Comparison of ENCODE assay signal across 9 mouse cellular contexts in genomic region chr11:12331997-12332396, GRCm38 (mm10).
DNase-seq lines count a peak whose midpoint lies in the region; ATAC-seq and TF ChIP-seq lines count a peak whose summit lies in the region.
"Had no signal": no experiment of that assay in that cellular context is flagged by ENCODE, and none has a peak within 500 bp of the region (broad histone marks: within the 10 kb centered on the region; RNA-seq: fewer than 3 reads in every experiment).

No protein-coding gene starts in this region.

- H3K27me3 ChIP-seq in intestine, embryonic 14.5 days (replicated peaks; ENCODE audit: control insufficient read depth, insufficient read depth, low read length) = no peaks in the 10 kb centered on the region
- H3K27me3 ChIP-seq in intestine, postnatal 0 days (replicated peaks; ENCODE audit: control insufficient read depth, insufficient read depth, low read length) = no peaks in the 10 kb centered on the region
- H3K27me3 ChIP-seq in liver, embryonic 12.5 days (replicated peaks) = no peaks in the 10 kb centered on the region

- H3K4me1 ChIP-seq in intestine, embryonic 14.5 days (replicated peaks; ENCODE audit: control insufficient read depth, insufficient read depth, low read length) = peaks cover 11% of the 10 kb centered on the region; the same call in 1 of the 2 replicates
- H3K4me1 ChIP-seq in intestine, postnatal 0 days (replicated peaks; ENCODE audit: control insufficient read depth, insufficient read depth, low read length) = 0 out of 2 replicates have a peak, but pooled peaks cover 7% of the 10 kb centered on the region
- H3K4me1 ChIP-seq in liver, embryonic 12.5 days = no peaks in the 10 kb centered on the region
- H3K4me1 ChIP-seq: megakaryocyte, embryonic 14.5 days had no signal

- H3K4me3 ChIP-seq in intestine, embryonic 14.5 days (ENCODE audit: low read depth, low read length) = no peak overlapping the region
- no peak overlapping the region for H3K4me3 ChIP-seq in intestine, postnatal 0 days (ENCODE audit: low read depth, low read length)
- H3K4me3 ChIP-seq in liver, embryonic 12.5 days = no peak overlapping the region
- H3K4me3 ChIP-seq: megakaryocyte, embryonic 14.5 days had no signal

- no peak for TF ChIP-seq CTCF in intestine, postnatal 0 days (IDR thresholded peaks at IDR 0.05; ENCODE audit: low read depth)

- H3K36me3 ChIP-seq in intestine, embryonic 14.5 days (ENCODE audit: control insufficient read depth, insufficient read depth, low read length) = no peaks in the 10 kb centered on the region
- no peaks in the 10 kb centered on the region for H3K36me3 ChIP-seq in intestine, postnatal 0 days (ENCODE audit: control insufficient read depth, insufficient read depth)
- no peaks in the 10 kb centered on the region for H3K36me3 ChIP-seq in liver, embryonic 12.5 days

- 0 out of 2 replicates have a peak, but pooled peaks have one; percentile 55 for ATAC-seq in intestine, embryonic 14.5 days (replicated peaks; ENCODE audit: low FRiP score, low TSS enrichment, low read depth)
- no peak for ATAC-seq in intestine, postnatal 0 days
- no peak for ATAC-seq in liver, embryonic 12.5 days

- DNase-seq in intestine, embryonic 14.5 days (ENCODE audit: low spot score) = peak; percentile 84
- peak; percentile 32 to 49 for DNase-seq in frontal cortex, postnatal 14 days (ENCODE audit: low spot score in 2 of 2)
- peak; percentile 37 to 44 for DNase-seq in kidney, adult 8-10 months
- peak; percentile 71 to 77 for DNase-seq in right cerebral cortex, adult 2 months (ENCODE audit: low spot score in 2 of 2)
- no peak for DNase-seq in gastrocnemius, postnatal 14 days
- no peak for DNase-seq in T-cell, adult 2 months (ENCODE audit: low spot score)

- WGBS in intestine, embryonic 14.5 days = 32% methylated on average over 2 of the region's 2 CpGs
- WGBS in intestine, postnatal 0 days = 31% methylated on average over 2 of the region's 2 CpGs
- WGBS in liver, embryonic 12.5 days (ENCODE audit: insufficient replicate concordance) = 60% methylated on average over 2 of the region's 2 CpGs

- H3K4me2 ChIP-seq in intestine, embryonic 14.5 days (ENCODE audit: low read length) = no peak overlapping the region
- no peak overlapping the region for H3K4me2 ChIP-seq in intestine, postnatal 0 days (replicated peaks; ENCODE audit: low read depth)
- H3K4me2 ChIP-seq in liver, embryonic 12.5 days = no peak overlapping the region

- intact Hi-C loops in gastrocnemius, postnatal 14 days (cut with DNase I; ENCODE audit: low total_unique reads) = no loop called here

- H3K27ac ChIP-seq in intestine, embryonic 14.5 days (ENCODE audit: low read depth) = peak overlapping the region; percentile 64
- H3K27ac ChIP-seq in intestine, postnatal 0 days (ENCODE audit: low read depth, low read length) = no peak overlapping the region
- H3K27ac ChIP-seq in liver, embryonic 12.5 days = peak overlapping the region; percentile 45; the same call in 1 of the 2 replicates

- H3K9ac ChIP-seq in intestine, embryonic 14.5 days (ENCODE audit: low read length) = no peak overlapping the region
- H3K9ac ChIP-seq in intestine, postnatal 0 days (ENCODE audit: low read depth, low read length) = no peak overlapping the region
- no peak overlapping the region for H3K9ac ChIP-seq in liver, embryonic 12.5 days

- 0 out of 2 replicates have a peak, but pooled peaks cover 3% of the 10 kb centered on the region for H3K9me3 ChIP-seq in intestine, embryonic 14.5 days (ENCODE audit: control insufficient read depth, low read length)
- no peaks in the 10 kb centered on the region for H3K9me3 ChIP-seq in intestine, postnatal 0 days (ENCODE audit: control insufficient read depth)
- no peaks in the 10 kb centered on the region for H3K9me3 ChIP-seq in liver, embryonic 12.5 days (replicated peaks)
- H3K9me3 ChIP-seq: megakaryocyte, embryonic 14.5 days had no signal

Comparison
In these comparisons a context has a peak if more than half of its experiments do, and no peak if none do; other contexts are left out.
1. DNase-seq: peak in intestine, embryonic 14.5 days (single experiment), frontal cortex, postnatal 14 days (2 of 2), kidney, adult 8-10 months (2 of 2) and right cerebral cortex, adult 2 months (2 of 2); none in gastrocnemius, postnatal 14 days (single experiment) and T-cell, adult 2 months (single experiment).